ENCODE assay signal across 15 mouse cellular contexts in genomic region chr19:55295075-55295474, GRCm38 (mm10). TPM values are rescaled to one million over a fixed set of nuclear protein-coding genes. Genes with fewer than 3 reads are reported as not detected.
"Had no signal": no experiment of that assay in that cellular context is flagged by ENCODE, and none has a peak within 500 bp of the region (broad histone marks: within the 10 kb centered on the region; RNA-seq: fewer than 3 reads in every experiment).

No protein-coding gene starts in this region.

- ATAC-seq: lung, postnatal 0 days; midbrain, embryonic 16.5 days had no signal

- H3K27me3 ChIP-seq: megakaryocyte, embryonic 14.5 days; midbrain, embryonic 12.5 days had no signal

- DNase-seq: kidney, adult 11 months; kidney, adult 9 months; kidney, postnatal 36 days; lung, adult 2 months; lung, postnatal 36 days; right cerebral cortex, adult 18-20 months; right cerebral cortex, postnatal 25 days; thymus, postnatal 4 days had no signal

- H3K9me3 ChIP-seq: limb, embryonic 10.5 days; megakaryocyte, embryonic 14.5 days; midbrain, embryonic 12.5 days had no signal

- H3K4me2 ChIP-seq: midbrain, embryonic 12.5 days had no signal

- H3K4me3 ChIP-seq: limb, embryonic 10.5 days; megakaryocyte, embryonic 14.5 days; midbrain, embryonic 12.5 days had no signal

- H3K9ac ChIP-seq: midbrain, embryonic 12.5 days had no signal

- H3K27ac ChIP-seq: kidney, postnatal 0 days; limb, embryonic 10.5 days; midbrain, embryonic 12.5 days; stomach, postnatal 0 days had no signal

RNA-seq across cellular contexts. Expression of gene Gucy2g, which starts 54.0 kb away (rescaled TPM):
- polyA plus RNA-seq: limb, embryonic 10.5 days; midbrain, embryonic 12.5 days had no signal
